Mouse (Mus musculus): ENCODE data around the gene Ube2v1.

Gene Ube2v1

GRCm38 (mm10) chr2:167631591-167632448 lies at the start of gene Ube2v1:
Gene Ube2v1, minus strand, starts transcription at chr2:167632095.
- peak; percentile 100 for DNase-seq (ENCODE audit: low read depth)

GRCm38 (mm10) chr2:167680657-167681056 lies 48.8 kb upstream of the Ube2v1 start:
- DNase-seq (ENCODE audit: low read depth), result peak; percentile 90

- peak; percentile 95 for DNase-seq (ENCODE audit: low read depth)
Measured at GRCm38 (mm10) chr2:167679902-167680430, 48.1 kb upstream of the Ube2v1 start.

GRCm38 (mm10) chr2:167678600-167678999 lies 46.7 kb upstream of the Ube2v1 start:
- DNase-seq (ENCODE audit: low read depth), result peak; percentile 65

- DNase-seq (ENCODE audit: low read depth), result peak; percentile 67
Measured at GRCm38 (mm10) chr2:167675120-167675909, 43.4 kb upstream of the Ube2v1 start.

- no peak for DNase-seq (ENCODE audit: low read depth)
Measured at GRCm38 (mm10) chr2:167672212-167672685, 40.4 kb upstream of the Ube2v1 start.

- no peak for DNase-seq (ENCODE audit: low read depth)
Measured at GRCm38 (mm10) chr2:167671101-167671633, 39.3 kb upstream of the Ube2v1 start.

GRCm38 (mm10) chr2:167669398-167669797 lies 37.5 kb upstream of the Ube2v1 start:
- DNase-seq (ENCODE audit: low read depth), result no peak

- no peak for DNase-seq (ENCODE audit: low read depth)
Measured at GRCm38 (mm10) chr2:167668426-167668825, 36.5 kb upstream of the Ube2v1 start.

GRCm38 (mm10) chr2:167665972-167666713 lies 34.2 kb upstream of the Ube2v1 start:
- DNase-seq (ENCODE audit: low read depth), result no peak

GRCm38 (mm10) chr2:167662713-167663112 lies 30.8 kb upstream of the Ube2v1 start:
- DNase-seq (ENCODE audit: low read depth), result no peak

- DNase-seq (ENCODE audit: low read depth), result peak; percentile 91
Measured at GRCm38 (mm10) chr2:167661270-167662203, 29.6 kb upstream of the Ube2v1 start, which contains the start of gene Gm20431. Gene Gm20431, minus strand, starts transcription at chr2:167661496.

- no peak for DNase-seq (ENCODE audit: low read depth)
Measured at GRCm38 (mm10) chr2:167660611-167660971, 28.7 kb upstream of the Ube2v1 start.

- no peak for DNase-seq (ENCODE audit: low read depth)
Measured at GRCm38 (mm10) chr2:167659847-167660610, 28.1 kb upstream of the Ube2v1 start.

- no peak for DNase-seq (ENCODE audit: low read depth)
Measured at GRCm38 (mm10) chr2:167659177-167659846, 27.4 kb upstream of the Ube2v1 start.

- DNase-seq (ENCODE audit: low read depth), result no peak
Measured at GRCm38 (mm10) chr2:167658712-167659111, 26.8 kb upstream of the Ube2v1 start.

GRCm38 (mm10) chr2:167657973-167658372 lies 26.1 kb upstream of the Ube2v1 start:
- DNase-seq (ENCODE audit: low read depth), result no peak

GRCm38 (mm10) chr2:167656629-167657478 lies 25.0 kb upstream of the Ube2v1 start:
- DNase-seq (ENCODE audit: low read depth), result peak; percentile 86

Measured in naive thymus-derived CD4-positive, alpha-beta T cell, adult 2 months (primary cell).